Mouse (Mus musculus): ENCODE measurements around the gene Tha1.

DNA sequence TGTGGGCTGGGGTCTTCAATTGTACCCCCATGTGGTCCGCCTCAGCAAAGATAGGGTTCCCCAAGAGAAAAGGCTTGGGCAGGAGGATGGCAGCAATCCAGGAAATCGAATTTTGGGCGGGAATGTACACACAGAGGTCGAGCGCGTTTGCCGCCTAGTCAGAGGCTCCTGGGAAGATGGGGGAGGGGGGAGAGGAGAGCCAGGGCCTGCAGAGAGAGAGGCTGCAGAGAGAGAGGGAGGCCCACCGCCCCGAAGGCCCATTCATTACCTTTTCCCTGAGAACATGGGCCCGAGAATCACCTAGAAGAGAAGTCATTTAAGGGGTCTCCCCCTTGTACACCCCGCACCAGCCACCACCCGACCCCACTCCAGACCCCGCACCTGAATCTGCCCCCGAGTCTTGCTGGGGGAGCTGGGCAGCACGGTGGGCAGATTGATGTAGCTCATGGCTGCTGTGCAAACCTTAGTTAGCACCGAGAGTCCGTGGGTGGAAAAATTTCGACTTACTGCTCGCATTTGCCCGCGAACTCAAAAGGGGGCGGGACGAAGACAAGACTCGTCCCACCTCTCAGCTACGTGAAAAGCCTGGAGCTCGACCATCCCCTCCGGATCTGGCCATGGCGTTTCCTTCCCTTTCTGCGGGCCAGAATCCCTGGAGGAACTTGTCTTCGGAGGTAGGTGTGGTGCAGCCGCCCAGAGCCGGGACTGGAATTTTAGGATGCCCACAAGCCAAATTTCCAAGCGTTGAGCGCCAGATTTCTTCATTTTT, 47.8 kb downstream of the Tha1 start, which contains the start of the genes Afmid and Tk1:
- TF ChIP-seq CTCF (IDR thresholded peaks at IDR 0.05; ENCODE audit: low read depth) (no peak), EP300 (IDR thresholded peaks at IDR 0.05; ENCODE audit: low read depth) (no peak; the same call in none of the 2 replicates)

Data from liver, postnatal 0 days (tissue).